Comparison of ENCODE assay signal across 15 mouse cellular contexts in the genomic region with DNA sequence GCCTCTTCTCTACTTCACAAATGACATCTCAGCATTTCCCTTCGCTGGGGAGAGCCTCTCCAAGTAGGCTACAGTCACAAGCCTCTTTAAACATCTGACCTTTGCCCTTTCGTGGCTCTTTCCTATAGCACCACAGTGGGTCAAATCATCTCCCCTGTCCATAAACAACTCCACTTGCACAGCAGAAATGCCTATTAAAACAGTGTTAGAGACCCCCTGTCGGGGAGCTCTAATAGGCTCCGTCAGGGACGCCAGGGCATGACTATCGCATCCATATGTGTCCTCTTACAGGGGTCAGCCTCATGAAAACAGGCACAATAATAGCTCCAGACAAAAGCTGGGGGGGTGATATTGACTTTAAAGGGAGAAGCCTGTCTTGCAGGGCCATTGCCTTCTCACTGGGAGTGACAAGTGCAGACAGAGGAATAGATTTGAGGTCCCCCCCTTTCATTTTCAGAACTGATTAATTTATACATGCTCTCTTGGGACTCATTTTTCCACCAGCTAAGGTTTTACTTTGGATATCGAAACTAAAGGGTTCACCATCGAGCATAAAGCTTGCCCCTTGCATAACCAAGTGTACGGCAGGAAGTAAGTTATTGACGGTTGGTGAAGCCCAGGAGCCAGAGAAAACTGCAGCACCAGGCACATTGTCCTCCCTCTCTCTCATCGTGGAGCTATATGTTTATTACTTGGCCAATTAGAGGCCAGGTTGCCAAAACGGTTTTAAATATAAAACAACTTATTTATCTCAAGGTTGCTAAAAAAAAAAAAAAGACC.
DNase-seq lines count a peak whose midpoint lies in the region; ATAC-seq and TF ChIP-seq lines count a peak whose summit lies in the region.
"Had no signal": no experiment of that assay in that cellular context is flagged by ENCODE, and none has a peak within 500 bp of the region (broad histone marks: within the 10 kb centered on the region; RNA-seq: fewer than 3 reads in every experiment).

No protein-coding gene starts in this region.

- H3K36me3 ChIP-seq in forebrain, embryonic 14.5 days (ENCODE audit: control insufficient read depth, insufficient read depth, low read length): no peaks in the 10 kb centered on the region
- no peaks in the 10 kb centered on the region for H3K36me3 ChIP-seq in forebrain, postnatal 0 days (ENCODE audit: insufficient read depth)
- no peaks in the 10 kb centered on the region for H3K36me3 ChIP-seq in midbrain, embryonic 13.5 days
- no peaks in the 10 kb centered on the region for H3K36me3 ChIP-seq in midbrain, embryonic 15.5 days (replicated peaks)
- H3K36me3 ChIP-seq in limb, embryonic 10.5 days: no peaks in the 10 kb centered on the region
- H3K36me3 ChIP-seq: heart, embryonic 12.5 days; hindbrain, embryonic 15.5 days had no signal

- no peak overlapping the region for H3K4me3 ChIP-seq in forebrain, embryonic 14.5 days (ENCODE audit: low read depth, low read length)
- no peak overlapping the region for H3K4me3 ChIP-seq in forebrain, postnatal 0 days (ENCODE audit: low read depth, low read length)
- no peak overlapping the region for H3K4me3 ChIP-seq in midbrain, embryonic 13.5 days (replicated peaks)
- H3K4me3 ChIP-seq in midbrain, embryonic 15.5 days: no peak overlapping the region
- H3K4me3 ChIP-seq in limb, embryonic 10.5 days: peak overlapping the region; percentile 26; the same call in 1 of the 2 replicates
- H3K4me3 ChIP-seq: heart, embryonic 12.5 days; hindbrain, embryonic 15.5 days had no signal

- no peak for TF ChIP-seq CTCF in forebrain, postnatal 0 days (IDR thresholded peaks at IDR 0.05; ENCODE audit: low read depth)

- ATAC-seq in forebrain, embryonic 14.5 days: peak; percentile 50; the same call in 1 of the 2 replicates
- ATAC-seq in forebrain, postnatal 0 days: no peak
- ATAC-seq in midbrain, embryonic 13.5 days: peak; percentile 76; the same call in 1 of the 2 replicates
- no peak for ATAC-seq in midbrain, embryonic 15.5 days (replicated peaks)
- no peak for ATAC-seq in megakaryocyte-erythroid progenitor cell, adult 5-6 weeks (replicated peaks; ENCODE audit: low FRiP score, low TSS enrichment, poor library complexity, severe bottlenecking)

- no peak overlapping the region for H3K27ac ChIP-seq in forebrain, embryonic 14.5 days (ENCODE audit: low read depth, low read length)
- H3K27ac ChIP-seq in forebrain, postnatal 0 days (ENCODE audit: low read depth, low read length): no peak overlapping the region
- H3K27ac ChIP-seq in midbrain, embryonic 13.5 days: no peak overlapping the region
- no peak overlapping the region for H3K27ac ChIP-seq in midbrain, embryonic 15.5 days
- no peak overlapping the region for H3K27ac ChIP-seq in limb, embryonic 10.5 days
- H3K27ac ChIP-seq: hindbrain, embryonic 15.5 days had no signal

- H3K9me3 ChIP-seq in forebrain, embryonic 14.5 days (replicated peaks; ENCODE audit: control insufficient read depth, low read length): no peaks in the 10 kb centered on the region
- no peaks in the 10 kb centered on the region for H3K9me3 ChIP-seq in forebrain, postnatal 0 days (ENCODE audit: low read length)
- H3K9me3 ChIP-seq in midbrain, embryonic 13.5 days: no peaks in the 10 kb centered on the region
- no peaks in the 10 kb centered on the region for H3K9me3 ChIP-seq in midbrain, embryonic 15.5 days
- no peaks in the 10 kb centered on the region for H3K9me3 ChIP-seq in limb, embryonic 10.5 days (replicated peaks)
- H3K9me3 ChIP-seq: heart, embryonic 12.5 days; hindbrain, embryonic 15.5 days had no signal

- H3K4me2 ChIP-seq in forebrain, embryonic 14.5 days (ENCODE audit: low read length): no peak overlapping the region
- no peak overlapping the region for H3K4me2 ChIP-seq in forebrain, postnatal 0 days (ENCODE audit: low read depth)
- H3K4me2 ChIP-seq in midbrain, embryonic 13.5 days (replicated peaks): no peak overlapping the region
- H3K4me2 ChIP-seq in midbrain, embryonic 15.5 days: no peak overlapping the region
- H3K4me2 ChIP-seq: heart, embryonic 12.5 days; hindbrain, embryonic 15.5 days had no signal

- no peak overlapping the region for H3K9ac ChIP-seq in forebrain, embryonic 14.5 days (ENCODE audit: low read length)
- H3K9ac ChIP-seq in forebrain, postnatal 0 days: no peak overlapping the region
- no peak overlapping the region for H3K9ac ChIP-seq in midbrain, embryonic 13.5 days (replicated peaks)
- no peak overlapping the region for H3K9ac ChIP-seq in midbrain, embryonic 15.5 days
- H3K9ac ChIP-seq: heart, embryonic 12.5 days; hindbrain, embryonic 15.5 days had no signal

- H3K27me3 ChIP-seq in forebrain, embryonic 14.5 days (replicated peaks; ENCODE audit: control insufficient read depth, insufficient read depth, low read length): peaks cover 17% of the 10 kb centered on the region
- H3K27me3 ChIP-seq in forebrain, postnatal 0 days (ENCODE audit: insufficient read depth, low read length): peaks cover 15% of the 10 kb centered on the region; the same call in 1 of the 2 replicates
- H3K27me3 ChIP-seq in midbrain, embryonic 13.5 days: peaks cover 36% of the 10 kb centered on the region
- peaks cover 11% of the 10 kb centered on the region for H3K27me3 ChIP-seq in midbrain, embryonic 15.5 days (replicated peaks)
- H3K27me3 ChIP-seq in limb, embryonic 10.5 days (ENCODE audit: low read depth, poor library complexity, severe bottlenecking): peaks cover 61% of the 10 kb centered on the region
- H3K27me3 ChIP-seq: heart, embryonic 12.5 days had no signal

- peaks cover 10% of the 10 kb centered on the region for H3K4me1 ChIP-seq in forebrain, embryonic 14.5 days (ENCODE audit: control insufficient read depth, insufficient read depth, low read length)
- no peaks in the 10 kb centered on the region for H3K4me1 ChIP-seq in forebrain, postnatal 0 days (ENCODE audit: insufficient read depth)
- H3K4me1 ChIP-seq in midbrain, embryonic 13.5 days (replicated peaks): peaks cover 17% of the 10 kb centered on the region
- H3K4me1 ChIP-seq in midbrain, embryonic 15.5 days: no peaks in the 10 kb centered on the region
- H3K4me1 ChIP-seq in limb, embryonic 10.5 days: peaks cover 28% of the 10 kb centered on the region
- H3K4me1 ChIP-seq: heart, embryonic 12.5 days; hindbrain, embryonic 15.5 days had no signal

- 22% methylated on average over 12 of the region's 12 CpGs for WGBS in forebrain, embryonic 14.5 days
- 31% methylated on average over 12 of the region's 12 CpGs for WGBS in forebrain, postnatal 0 days
- WGBS in midbrain, embryonic 13.5 days: 34% methylated on average over 12 of the region's 12 CpGs
- WGBS in midbrain, embryonic 15.5 days: 35% methylated on average over 12 of the region's 12 CpGs
- WGBS in limb, embryonic 10.5 days: 31% methylated on average over 12 of the region's 12 CpGs

- intact Hi-C loops in heart, postnatal 10 days (cut with DNase I): no loop called here

- no peak for DNase-seq in forebrain, embryonic 14.5 days (ENCODE audit: low spot score)
- no peak for DNase-seq in forebrain, postnatal 0 days
- DNase-seq in limb, embryonic 10.5 days (ENCODE audit: low spot score): peak; percentile 68
- peak; percentile 64 for DNase-seq in retina, embryonic 14.5 days (ENCODE audit: low spot score)
- no peak for DNase-seq in heart, postnatal 10 days
- DNase-seq: adrenal gland, adult 8-10 months; cerebellum, postnatal 14 days; gastrocnemius, postnatal 25 days; kidney, adult 2 months; right cerebral cortex, postnatal 25 days had no signal

Comparison
In these comparisons a context has a peak if more than half of its experiments do, and no peak if none do; other contexts are left out.
1. ATAC-seq: peak in forebrain, embryonic 14.5 days (single experiment) and midbrain, embryonic 13.5 days (single experiment); none in forebrain, postnatal 0 days (single experiment), midbrain, embryonic 15.5 days (single experiment) and megakaryocyte-erythroid progenitor cell, adult 5-6 weeks (single experiment).
2. DNase-seq: peak in limb, embryonic 10.5 days (single experiment) and retina, embryonic 14.5 days (single experiment); none in forebrain, embryonic 14.5 days (single experiment), forebrain, postnatal 0 days (single experiment) and heart, postnatal 10 days (0 of 2).